Mouse (Mus musculus) heart, embryonic 11.5 days (tissue): ENCODE results near the gene Fkbp14. TPM values are rescaled to one million over a fixed set of nuclear protein-coding genes. Genes with fewer than 3 reads are reported as not detected.
A peak's percentile ranks its signal among the peaks of the same experiment; 100 is the strongest.

Experiments used
- ATAC-seq: fragments of 200-750 bp; cut with Nextera tagmentation; replicated peaks from 2 replicates; pipeline ENCODE4 v1.8.0; 2017; ENCODE audit warnings: moderate library complexity; ENCODE audit not compliant: insufficient number of reproducible peaks, low FRiP score, low TSS enrichment
- H3K27ac ChIP-seq: fragments of 300-500 bp; sonication (generic); 2 replicates; pipeline ENCODE4 v1.5.1; 2014; ENCODE audit warnings: mild to moderate bottlenecking, low read depth, low read length
- H3K27me3 ChIP-seq: fragments of 300-500 bp; sonication (generic); 2 replicates; pipeline ENCODE4 v1.6.1; 2014; ENCODE audit warnings: mild to moderate bottlenecking, low read length, mixed read lengths; ENCODE audit not compliant: control insufficient read depth, insufficient read depth
- H3K36me3 ChIP-seq: fragments of 300-500 bp; sonication (generic); 2 replicates; pipeline ENCODE4 v1.6.1; 2014; ENCODE audit warnings: mild to moderate bottlenecking, low read length, moderate library complexity, mixed read lengths; ENCODE audit not compliant: control insufficient read depth, insufficient read depth
- H3K4me1 ChIP-seq: fragments of 300-500 bp; sonication (generic); 2 replicates; pipeline ENCODE4 v1.6.1; 2014; ENCODE audit warnings: low read length; ENCODE audit not compliant: control insufficient read depth, insufficient read depth
- H3K4me2 ChIP-seq: fragments of 300-500 bp; sonication (generic); 2 replicates; pipeline ENCODE4 v1.6.1; 2014; ENCODE audit warnings: mild to moderate bottlenecking, moderate library complexity
- H3K4me3 ChIP-seq: fragments of 300-500 bp; sonication (generic); 2 replicates; pipeline ENCODE4 v1.5.1; 2014; ENCODE audit warnings: low read depth, low read length
- H3K9ac ChIP-seq: fragments of 300-500 bp; sonication (generic); 2 replicates; pipeline ENCODE4 v1.6.1; 2014; ENCODE audit warnings: mild to moderate bottlenecking, low read depth, low read length, moderate library complexity
- H3K9me3 ChIP-seq: fragments of 300-500 bp; sonication (generic); replicated peaks from 2 replicates; pipeline ENCODE4 v1.6.1; 2016; ENCODE audit warnings: low read length; ENCODE audit not compliant: control insufficient read depth
- WGBS: fragments of 180-500 bp; shearing (Covaris S2); extraction: QIAGEN DNeasy Blood & Tissue Kit; methylation state at CpG from one replicate; pipeline ENCODE4 v1.1.7; 2014; ENCODE audit not compliant: insufficient replicate concordance; 5-methylcytosine and 5-hydroxymethylcytosine counted together
- polyA plus RNA-seq: library from polyadenylated mRNA; unstranded; fragments of >200 nt; fragmentation: Nextera tagmentation; extraction: Ambion mirVana; gene quantifications from 2 replicates; pipeline ENCODE4 v1.2.1, GENCODE M21; 2014

The Fkbp14 gene
- polyA plus RNA-seq, 1 experiment from 2014 or later, result 23.5 TPM

DNA sequence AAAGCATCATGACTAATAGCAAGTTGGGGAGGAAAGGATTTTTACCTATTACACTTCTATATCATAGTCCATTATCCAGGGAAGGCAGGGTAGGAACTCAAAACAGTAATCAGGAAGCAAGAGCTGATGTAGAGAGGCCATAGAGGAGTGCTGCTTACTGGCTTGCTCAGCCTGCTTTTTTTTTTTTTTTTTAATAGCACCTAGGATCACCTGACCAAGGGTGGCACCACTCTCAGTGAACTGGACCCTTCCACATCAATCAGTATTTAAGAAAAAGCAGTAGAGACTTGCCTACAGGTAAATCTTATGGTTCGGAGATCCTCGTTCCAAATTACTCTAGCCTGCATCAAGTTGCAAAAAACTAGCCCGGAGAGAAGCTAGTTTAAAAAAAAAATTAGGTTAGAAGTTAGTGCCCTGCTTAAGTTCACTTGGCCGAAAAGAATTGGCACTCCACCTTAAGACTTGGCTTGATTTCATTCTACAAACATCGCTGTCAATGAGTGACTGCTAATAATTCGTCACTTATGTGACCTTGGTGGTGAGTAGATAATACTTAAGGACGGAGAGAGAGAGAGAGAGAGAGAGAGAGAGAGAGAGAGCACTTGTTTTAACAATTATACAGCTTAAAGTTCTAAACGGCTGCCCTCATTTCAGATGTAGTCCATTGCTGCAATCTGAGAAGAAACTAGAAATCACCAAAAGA lies 3.2 kb downstream of the Fkbp14 start:
- H3K27ac ChIP-seq, result no peak overlapping the region
- WGBS, result 47% methylated on average over 8 of the region's 8 CpGs
- no peak for ATAC-seq
- no peaks in the 10 kb centered on the region for H3K36me3 ChIP-seq
- H3K27me3 ChIP-seq, result no peaks in the 10 kb centered on the region
- peak overlapping the region; percentile 71 for H3K4me3 ChIP-seq
- H3K9me3 ChIP-seq, result no peaks in the 10 kb centered on the region
- H3K4me1 ChIP-seq, result peaks cover 10% of the 10 kb centered on the region; the same call in 1 of the 2 replicates
- no peak overlapping the region for H3K9ac ChIP-seq
- H3K4me2 ChIP-seq, result peak overlapping the region; percentile 87

DNA sequence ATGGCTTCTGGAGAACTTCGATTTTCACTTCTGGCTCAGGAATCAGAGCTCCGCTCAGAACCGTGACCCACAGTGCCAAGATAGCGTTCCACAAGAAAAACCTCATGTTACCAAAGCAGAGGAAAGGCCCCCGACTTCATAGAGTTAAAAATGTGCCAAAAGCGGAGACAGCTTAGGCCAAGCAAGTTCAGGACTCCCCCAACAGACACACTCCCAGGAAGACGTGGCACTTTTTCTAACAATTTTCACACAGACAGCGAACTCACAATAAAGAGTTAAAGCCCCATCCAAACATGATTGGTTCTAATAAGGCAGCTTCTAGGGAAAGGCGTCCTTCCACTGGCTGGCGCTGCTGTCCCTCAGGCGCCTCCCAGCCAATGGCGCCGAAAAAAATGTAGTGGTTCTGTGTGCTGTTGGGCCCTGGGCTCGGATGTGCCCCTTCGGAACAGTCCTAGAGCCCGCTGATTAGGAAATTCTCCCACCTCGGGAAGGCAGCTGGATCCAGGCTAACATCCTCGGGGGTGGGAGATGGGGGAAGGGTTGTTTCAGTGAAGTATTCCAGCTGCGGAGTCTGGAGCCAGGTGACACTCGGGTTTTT lies 4.1 kb downstream of the Fkbp14 start:
- no peaks in the 10 kb centered on the region for H3K27me3 ChIP-seq
- H3K4me2 ChIP-seq, result peak overlapping the region; percentile 77
- H3K9me3 ChIP-seq, result no peaks in the 10 kb centered on the region
- peak; percentile 70 for ATAC-seq
- H3K9ac ChIP-seq, result peak overlapping the region; percentile 77
- peak overlapping the region; percentile 71 for H3K4me3 ChIP-seq
- no peaks in the 10 kb centered on the region for H3K36me3 ChIP-seq
- under 1% methylated on average over 20 of the region's 20 CpGs for WGBS
- peak overlapping the region; percentile 57; the same call in 1 of the 2 replicates for H3K27ac ChIP-seq
- H3K4me1 ChIP-seq, result peaks cover 10% of the 10 kb centered on the region; the same call in 1 of the 2 replicates

DNA sequence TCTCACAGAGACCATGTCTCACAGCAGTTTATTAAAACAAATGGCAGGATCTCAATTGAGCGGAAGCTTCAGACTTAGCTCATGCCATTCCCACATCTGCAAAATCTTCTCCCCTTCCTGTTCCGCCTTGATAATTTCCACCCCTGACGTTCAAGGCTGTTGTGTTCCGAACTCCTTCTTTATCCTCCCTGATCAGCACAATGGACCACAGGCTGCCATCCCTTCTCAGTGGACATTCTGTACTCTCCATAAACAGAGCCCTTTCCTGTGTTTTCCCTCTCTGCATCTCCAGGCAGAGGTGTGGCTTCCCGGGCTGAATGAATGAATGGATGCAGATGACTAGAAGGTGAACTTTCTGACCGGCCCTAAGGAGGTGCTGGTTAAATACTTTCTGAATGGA lies 5.3 kb downstream of the Fkbp14 start:
- Histone ChIP-seq H3K9ac (no peak overlapping the region), H3K9me3 (no peaks in the 10 kb centered on the region), H3K27me3 (no peaks in the 10 kb centered on the region), H3K4me3 (peak overlapping the region; percentile 22), H3K36me3 (no peaks in the 10 kb centered on the region), H3K4me2 (peak overlapping the region; percentile 59), H3K4me1 (peaks cover 10% of the 10 kb centered on the region; the same call in 1 of the 2 replicates), H3K27ac (no peak overlapping the region)
- WGBS, result 47% methylated on average over 6 of the region's 6 CpGs
- ATAC-seq, result no peak

DNA sequence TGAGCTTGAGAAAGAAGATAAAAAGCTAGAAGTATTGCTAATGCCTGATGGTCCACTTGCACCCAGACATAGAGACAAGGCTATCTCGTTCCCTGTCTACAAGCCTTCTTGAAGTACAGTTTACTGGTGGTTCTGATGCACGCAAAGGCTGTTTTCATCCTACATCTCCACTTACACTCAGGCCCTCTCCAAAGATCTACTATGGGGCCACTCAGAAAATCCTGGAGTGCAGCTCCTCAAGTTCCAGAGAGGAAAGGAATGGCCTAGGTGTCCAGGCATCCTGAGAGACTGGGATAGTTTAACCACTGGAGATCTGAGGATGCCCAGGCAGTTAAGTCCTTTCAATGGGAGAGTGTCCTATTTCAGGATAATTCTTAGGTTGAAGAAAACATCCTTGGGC lies 6.4 kb downstream of the Fkbp14 start:
- no peaks in the 10 kb centered on the region for H3K36me3 ChIP-seq
- H3K4me3 ChIP-seq, result no peak overlapping the region
- WGBS, result 82% methylated on average over 2 of the region's 2 CpGs
- no peak for ATAC-seq
- H3K9ac ChIP-seq, result no peak overlapping the region
- H3K4me2 ChIP-seq, result no peak overlapping the region
- H3K27ac ChIP-seq, result no peak overlapping the region
- peaks cover 7% of the 10 kb centered on the region; the same call in 1 of the 2 replicates for H3K4me1 ChIP-seq
- no peaks in the 10 kb centered on the region for H3K9me3 ChIP-seq
- no peaks in the 10 kb centered on the region for H3K27me3 ChIP-seq

DNA sequence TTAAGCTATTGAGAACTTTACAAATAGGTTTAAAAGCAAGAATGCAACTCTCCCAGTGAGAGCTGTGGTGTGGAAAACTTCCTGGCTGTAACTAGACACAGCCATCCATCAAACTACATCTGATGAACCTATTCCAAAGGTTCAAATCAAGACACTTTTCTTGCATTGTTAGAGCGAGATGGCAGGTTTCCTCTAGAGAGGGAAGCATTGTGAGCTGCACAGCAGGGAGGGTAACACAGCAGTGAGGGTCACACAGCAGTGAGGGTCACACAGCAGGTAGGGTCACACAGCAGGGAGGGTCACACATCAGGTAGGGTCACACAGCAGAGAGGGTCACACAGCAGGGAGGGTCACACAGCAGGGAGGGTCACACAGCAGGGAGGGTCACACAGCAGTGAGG lies 8.9 kb downstream of the Fkbp14 start:
- no peak overlapping the region for H3K4me2 ChIP-seq
- no peak for ATAC-seq
- WGBS, result 60% methylated on average over 1 of the region's 1 CpGs
- H3K4me1 ChIP-seq, result 0 out of 2 replicates have a peak, but pooled peaks cover 7% of the 10 kb centered on the region
- no peaks in the 10 kb centered on the region for H3K27me3 ChIP-seq
- H3K9ac ChIP-seq, result no peak overlapping the region
- H3K4me3 ChIP-seq, result no peak overlapping the region
- no peak overlapping the region for H3K27ac ChIP-seq
- H3K36me3 ChIP-seq, result no peaks in the 10 kb centered on the region
- H3K9me3 ChIP-seq, result no peaks in the 10 kb centered on the region

DNA sequence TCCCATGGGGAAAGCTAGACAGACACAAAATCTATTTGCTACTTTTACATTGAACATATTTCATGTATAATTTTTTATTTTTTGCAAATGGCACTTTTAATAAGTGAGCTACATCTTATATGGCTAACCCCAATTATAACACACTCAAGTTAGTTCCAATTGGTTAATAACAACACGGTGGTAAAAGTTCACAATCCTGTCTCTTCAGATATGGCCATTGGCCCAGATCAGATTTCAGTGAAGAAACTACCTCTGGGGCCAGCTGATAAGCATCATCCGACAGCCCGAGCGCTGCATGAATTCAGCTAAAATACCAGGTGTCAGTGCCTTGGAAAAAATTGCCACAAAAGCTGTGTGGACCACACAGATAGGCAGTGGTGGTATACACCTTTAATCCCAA lies 9.4 kb downstream of the Fkbp14 start:
- WGBS, result 60% methylated on average over 4 of the region's 4 CpGs
- Histone ChIP-seq H3K36me3 (0 out of 2 replicates have a peak, but pooled peaks cover under 1% of the 10 kb centered on the region), H3K9me3 (no peaks in the 10 kb centered on the region), H3K4me2 (no peak overlapping the region), H3K27ac (no peak overlapping the region), H3K4me3 (no peak overlapping the region), H3K27me3 (no peaks in the 10 kb centered on the region), H3K9ac (no peak overlapping the region), H3K4me1 (0 out of 2 replicates have a peak, but pooled peaks cover 7% of the 10 kb centered on the region)
- ATAC-seq, result no peak

DNA sequence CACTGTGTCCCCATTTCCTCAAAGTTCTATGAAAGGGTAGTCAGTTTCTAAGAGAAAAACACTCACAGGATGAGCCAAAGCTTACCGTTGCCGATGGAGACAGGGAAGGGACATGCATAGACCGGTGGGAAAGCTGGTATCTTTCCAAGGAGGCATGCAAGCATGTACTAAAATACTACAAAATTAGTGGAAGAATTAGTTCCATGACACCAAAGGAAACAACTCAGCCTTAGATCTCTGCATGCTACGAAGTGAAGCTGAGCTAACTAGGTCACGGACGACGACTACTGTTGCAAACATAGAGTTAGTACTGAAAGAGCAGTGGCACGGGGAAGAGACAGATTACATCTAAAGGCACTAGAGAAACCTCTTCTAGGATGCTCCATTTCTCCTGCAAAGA lies 10.2 kb downstream of the Fkbp14 start:
- Histone ChIP-seq H3K36me3 (0 out of 2 replicates have a peak, but pooled peaks cover 2% of the 10 kb centered on the region), H3K4me2 (no peak overlapping the region), H3K9ac (no peak overlapping the region), H3K27me3 (no peaks in the 10 kb centered on the region), H3K4me1 (0 out of 2 replicates have a peak, but pooled peaks cover 6% of the 10 kb centered on the region), H3K27ac (no peak overlapping the region), H3K9me3 (no peaks in the 10 kb centered on the region), H3K4me3 (no peak overlapping the region)
- ATAC-seq, result no peak
- WGBS, result 80% methylated on average over 8 of the region's 8 CpGs

DNA sequence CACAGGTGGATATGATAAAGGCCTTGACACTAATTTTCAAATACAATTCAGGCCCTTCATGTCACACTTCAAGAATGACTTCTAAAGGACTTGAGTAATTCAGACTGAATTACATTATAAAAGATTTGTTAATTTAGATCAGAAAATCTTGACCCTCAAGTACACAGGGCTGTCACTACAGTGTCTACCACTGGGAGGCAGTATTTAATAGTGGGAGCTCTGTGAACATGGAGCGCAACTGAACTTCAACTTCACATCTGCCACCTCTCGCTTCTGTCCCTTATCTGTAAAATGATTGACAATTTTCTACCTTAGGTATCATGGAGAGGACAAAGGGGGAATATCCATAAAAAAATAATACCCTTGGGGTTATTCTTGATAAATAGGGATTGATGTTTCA lies 10.9 kb downstream of the Fkbp14 start:
- H3K4me1 ChIP-seq, result no peaks in the 10 kb centered on the region
- H3K27ac ChIP-seq, result no peak overlapping the region
- H3K4me3 ChIP-seq, result no peak overlapping the region
- WGBS, result 18% methylated on average over 2 of the region's 2 CpGs
- no peak overlapping the region for H3K4me2 ChIP-seq
- ATAC-seq, result no peak
- 0 out of 2 replicates have a peak, but pooled peaks cover 2% of the 10 kb centered on the region for H3K36me3 ChIP-seq
- H3K9me3 ChIP-seq, result no peaks in the 10 kb centered on the region
- no peak overlapping the region for H3K9ac ChIP-seq
- no peaks in the 10 kb centered on the region for H3K27me3 ChIP-seq
